Mouse (Mus musculus): ENCODE results near the gene Gm45213. TPM values are rescaled to one million over a fixed set of nuclear protein-coding genes. Genes with fewer than 3 reads are reported as not detected.

Gm45213 gene
- total and polyA plus RNA-seq, 3 experiments = not detected

- Histone ChIP-seq H3K36me3 (replicated peaks) (no peaks in the 10 kb centered on the region), H3K27me3 (ENCODE audit: insufficient read depth, low read length) (no peaks in the 10 kb centered on the region), H3K4me1 (ENCODE audit: insufficient read depth, low read depth, low read length) (no peaks in the 10 kb centered on the region), H3K4me3 (ENCODE audit: low read depth, low read length) (no peak overlapping the region), H3K9me3 (replicated peaks) (no peaks in the 10 kb centered on the region)
- TF ChIP-seq TAL1 (conservative IDR thresholded peaks at IDR 0.05; ENCODE audit: low read depth, low read length) (no peak), CTCF (IDR thresholded peaks at IDR 0.05; ENCODE audit: low read depth, low read length) (no peak), GATA2 (IDR thresholded peaks at IDR 0.05; ENCODE audit: borderline replicate concordance, low read depth, low read length) (no peak), GATA1 (IDR thresholded peaks at IDR 0.05; ENCODE audit: borderline replicate concordance, low read length) (no peak), POLR2AphosphoS5 (IDR thresholded peaks at IDR 0.05; ENCODE audit: insufficient replicate concordance, low read depth, low read length) (no peak)
- DNase-seq (ENCODE audit: low spot score) = no peak
- ATAC-seq (ENCODE audit: extremely low read depth, insufficient number of reproducible peaks, low FRiP score, poor library complexity, severe bottlenecking) = no peak
These were observed 38.3 kb upstream of the Gm45213 start for GRCm38 (mm10) chr7:66005066-66005465.

GRCm38 (mm10) chr7:66008161-66008891 is 35.1 kb upstream of the Gm45213 start:
- Histone ChIP-seq H3K4me3 (ENCODE audit: low read depth, low read length) (no peak overlapping the region), H3K27me3 (ENCODE audit: insufficient read depth, low read length) (no peaks in the 10 kb centered on the region), H3K36me3 (replicated peaks) (no peaks in the 10 kb centered on the region), H3K4me1 (ENCODE audit: insufficient read depth, low read depth, low read length) (no peaks in the 10 kb centered on the region), H3K9me3 (replicated peaks) (no peaks in the 10 kb centered on the region)
- ATAC-seq (ENCODE audit: extremely low read depth, insufficient number of reproducible peaks, low FRiP score, poor library complexity, severe bottlenecking) (no peak), DNase-seq (ENCODE audit: low spot score) (no peak)
- no peak for TF ChIP-seq GATA1 (IDR thresholded peaks at IDR 0.05; ENCODE audit: borderline replicate concordance, low read length)
- TF ChIP-seq POLR2AphosphoS5 (IDR thresholded peaks at IDR 0.05; ENCODE audit: insufficient replicate concordance, low read depth, low read length) = no peak
- no peak for TF ChIP-seq CTCF (IDR thresholded peaks at IDR 0.05; ENCODE audit: low read depth, low read length)
- TF ChIP-seq TAL1 (conservative IDR thresholded peaks at IDR 0.05; ENCODE audit: low read depth, low read length) = no peak
- no peak for TF ChIP-seq GATA2 (IDR thresholded peaks at IDR 0.05; ENCODE audit: borderline replicate concordance, low read depth, low read length)

GRCm38 (mm10) chr7:66008892-66009273 is 34.5 kb upstream of the Gm45213 start:
- Histone ChIP-seq H3K9me3 (replicated peaks) (no peaks in the 10 kb centered on the region), H3K4me1 (ENCODE audit: insufficient read depth, low read depth, low read length) (no peaks in the 10 kb centered on the region), H3K27me3 (ENCODE audit: insufficient read depth, low read length) (no peaks in the 10 kb centered on the region), H3K36me3 (replicated peaks) (no peaks in the 10 kb centered on the region), H3K4me3 (ENCODE audit: low read depth, low read length) (no peak overlapping the region)
- no peak for DNase-seq (ENCODE audit: low spot score)
- ATAC-seq (ENCODE audit: extremely low read depth, insufficient number of reproducible peaks, low FRiP score, poor library complexity, severe bottlenecking) = no peak
- TF ChIP-seq TAL1 (conservative IDR thresholded peaks at IDR 0.05; ENCODE audit: low read depth, low read length) (no peak), GATA2 (IDR thresholded peaks at IDR 0.05; ENCODE audit: borderline replicate concordance, low read depth, low read length) (no peak), GATA1 (IDR thresholded peaks at IDR 0.05; ENCODE audit: borderline replicate concordance, low read length) (no peak), CTCF (IDR thresholded peaks at IDR 0.05; ENCODE audit: low read depth, low read length) (no peak), POLR2AphosphoS5 (IDR thresholded peaks at IDR 0.05; ENCODE audit: insufficient replicate concordance, low read depth, low read length) (no peak)

GRCm38 (mm10) chr7:66010518-66010917 is 32.9 kb upstream of the Gm45213 start:
- no peak overlapping the region for H3K4me3 ChIP-seq (ENCODE audit: low read depth, low read length)
- no peaks in the 10 kb centered on the region for H3K27me3 ChIP-seq (ENCODE audit: insufficient read depth, low read length)
- no peak for TF ChIP-seq POLR2AphosphoS5 (IDR thresholded peaks at IDR 0.05; ENCODE audit: insufficient replicate concordance, low read depth, low read length)
- no peak for TF ChIP-seq TAL1 (conservative IDR thresholded peaks at IDR 0.05; ENCODE audit: low read depth, low read length)
- TF ChIP-seq CTCF (IDR thresholded peaks at IDR 0.05; ENCODE audit: low read depth, low read length) = no peak
- TF ChIP-seq GATA1 (IDR thresholded peaks at IDR 0.05; ENCODE audit: borderline replicate concordance, low read length) = no peak
- no peak for TF ChIP-seq GATA2 (IDR thresholded peaks at IDR 0.05; ENCODE audit: borderline replicate concordance, low read depth, low read length)
- H3K9me3 ChIP-seq (replicated peaks) = no peaks in the 10 kb centered on the region
- H3K4me1 ChIP-seq (ENCODE audit: insufficient read depth, low read depth, low read length) = no peaks in the 10 kb centered on the region
- H3K36me3 ChIP-seq (replicated peaks) = no peaks in the 10 kb centered on the region
- DNase-seq (ENCODE audit: low spot score) (no peak), ATAC-seq (ENCODE audit: extremely low read depth, insufficient number of reproducible peaks, low FRiP score, poor library complexity, severe bottlenecking) (no peak)

- H3K4me1 ChIP-seq (ENCODE audit: insufficient read depth, low read depth, low read length) = no peaks in the 10 kb centered on the region
- H3K36me3 ChIP-seq (replicated peaks) = no peaks in the 10 kb centered on the region
- H3K4me3 ChIP-seq (ENCODE audit: low read depth, low read length) = no peak overlapping the region
- TF ChIP-seq TAL1 (conservative IDR thresholded peaks at IDR 0.05; ENCODE audit: low read depth, low read length) (no peak), POLR2AphosphoS5 (IDR thresholded peaks at IDR 0.05; ENCODE audit: insufficient replicate concordance, low read depth, low read length) (no peak), GATA1 (IDR thresholded peaks at IDR 0.05; ENCODE audit: borderline replicate concordance, low read length) (no peak), GATA2 (IDR thresholded peaks at IDR 0.05; ENCODE audit: borderline replicate concordance, low read depth, low read length) (no peak), CTCF (IDR thresholded peaks at IDR 0.05; ENCODE audit: low read depth, low read length) (no peak)
- no peak for ATAC-seq (ENCODE audit: extremely low read depth, insufficient number of reproducible peaks, low FRiP score, poor library complexity, severe bottlenecking)
- H3K9me3 ChIP-seq (replicated peaks) = no peaks in the 10 kb centered on the region
- peaks cover 7% of the 10 kb centered on the region; the same call in 1 of the 2 replicates for H3K27me3 ChIP-seq (ENCODE audit: insufficient read depth, low read length)
- DNase-seq (ENCODE audit: low spot score) = no peak
These were observed 15.7 kb upstream of the Gm45213 start for GRCm38 (mm10) chr7:66027747-66028146.

- DNase-seq (ENCODE audit: low spot score) = no peak
- TF ChIP-seq GATA1 (IDR thresholded peaks at IDR 0.05; ENCODE audit: borderline replicate concordance, low read length) (no peak), CTCF (IDR thresholded peaks at IDR 0.05; ENCODE audit: low read depth, low read length) (no peak), TAL1 (conservative IDR thresholded peaks at IDR 0.05; ENCODE audit: low read depth, low read length) (no peak), POLR2AphosphoS5 (IDR thresholded peaks at IDR 0.05; ENCODE audit: insufficient replicate concordance, low read depth, low read length) (no peak), GATA2 (IDR thresholded peaks at IDR 0.05; ENCODE audit: borderline replicate concordance, low read depth, low read length) (no peak)
- H3K27me3 ChIP-seq (ENCODE audit: insufficient read depth, low read length) = peaks cover 11% of the 10 kb centered on the region; the same call in 1 of the 2 replicates
- no peak for ATAC-seq (ENCODE audit: extremely low read depth, insufficient number of reproducible peaks, low FRiP score, poor library complexity, severe bottlenecking)
- H3K4me3 ChIP-seq (ENCODE audit: low read depth, low read length) = no peak overlapping the region
- H3K36me3 ChIP-seq (replicated peaks) = no peaks in the 10 kb centered on the region
- H3K9me3 ChIP-seq (replicated peaks) = no peaks in the 10 kb centered on the region
- H3K4me1 ChIP-seq (ENCODE audit: insufficient read depth, low read depth, low read length) = no peaks in the 10 kb centered on the region
These were observed 14.5 kb upstream of the Gm45213 start for GRCm38 (mm10) chr7:66028766-66029512.
